Mouse (Mus musculus): ENCODE data around the gene Gm17728.
"Not testable (repeated sequence)": the region's sequence is repeated elsewhere in the genome, so short reads cannot be mapped to it uniquely, and the experiment has no call there.

Gene Gm17728

DNA sequence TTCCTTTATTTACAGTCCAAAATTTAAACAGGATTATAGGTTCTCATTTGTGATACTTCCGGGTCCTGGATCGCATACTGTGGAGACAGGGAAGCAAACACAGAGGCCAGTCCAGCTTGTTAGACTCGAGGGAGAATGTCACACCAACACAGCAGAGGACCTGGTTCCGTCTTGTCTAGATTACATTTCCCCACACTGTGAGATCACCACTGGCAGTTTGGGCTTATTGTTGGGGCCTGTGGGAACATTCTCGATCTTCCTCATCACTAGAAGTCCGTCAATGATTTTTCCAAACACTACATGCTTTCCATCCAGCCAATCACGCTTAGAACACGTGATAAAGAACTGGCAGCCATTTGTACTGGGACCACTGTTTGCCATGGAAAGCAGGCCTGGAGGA is at the start of gene Gm17728:
TSS of gene Gm17728 (plus strand) at position 301 of the 400 bp plus-strand sequence.
- in situ Hi-C loops (cut with MboI) = not testable (repeated sequence)

GRCm38 (mm10) chr17:9397493-9397892 is 24.4 kb upstream of the Gm17728 start:
- in situ Hi-C loops (cut with MboI) = no loop called here

GRCm38 (mm10) chr17:9398551-9398950 is 23.3 kb upstream of the Gm17728 start:
- in situ Hi-C loops (cut with MboI) = no loop called here

DNA sequence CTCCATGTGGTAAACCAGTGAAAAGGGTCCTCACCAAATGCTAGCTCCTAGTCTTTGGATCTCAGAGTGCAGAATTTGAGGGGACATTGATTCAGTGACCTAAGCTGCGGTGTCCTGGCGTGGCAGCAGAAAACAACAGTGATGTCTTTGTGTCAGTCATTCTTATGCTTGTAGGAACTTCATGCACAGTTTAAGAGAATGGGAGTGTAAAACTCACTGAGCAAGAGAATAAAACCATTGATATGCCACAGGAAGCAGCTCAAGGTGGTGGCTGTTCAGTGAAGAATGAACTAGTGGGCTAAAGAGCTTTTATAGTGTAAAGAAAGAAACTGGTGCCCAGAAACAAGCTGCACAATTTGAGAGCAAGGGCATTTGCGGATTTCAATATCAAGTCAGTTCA is 17.9 kb upstream of the Gm17728 start:
- in situ Hi-C loops (cut with MboI) = no loop called here

DNA sequence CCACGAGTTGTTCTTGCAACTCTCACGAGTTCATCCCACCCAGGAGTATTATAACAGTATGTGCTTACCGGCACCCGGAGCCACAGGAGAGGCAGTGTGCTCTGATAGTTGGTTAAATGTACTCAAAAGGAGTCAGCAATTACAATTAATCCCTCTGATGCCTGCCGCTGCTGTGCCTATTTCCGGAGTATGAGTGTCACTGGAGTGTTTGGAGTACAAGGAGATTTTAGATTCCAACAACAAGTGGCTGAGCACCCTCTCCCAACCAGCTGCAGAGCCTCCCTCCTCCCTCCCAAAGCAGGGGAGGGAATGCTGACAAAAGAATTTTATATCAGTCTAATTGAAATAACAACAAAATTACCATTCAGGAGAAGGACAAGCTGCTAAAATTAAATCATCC is 14.2 kb upstream of the Gm17728 start:
- in situ Hi-C loops (cut with MboI) = no loop called here

GRCm38 (mm10) chr17:9419016-9419415 is 2.8 kb upstream of the Gm17728 start:
- in situ Hi-C loops (cut with MboI) = no loop called here

DNA sequence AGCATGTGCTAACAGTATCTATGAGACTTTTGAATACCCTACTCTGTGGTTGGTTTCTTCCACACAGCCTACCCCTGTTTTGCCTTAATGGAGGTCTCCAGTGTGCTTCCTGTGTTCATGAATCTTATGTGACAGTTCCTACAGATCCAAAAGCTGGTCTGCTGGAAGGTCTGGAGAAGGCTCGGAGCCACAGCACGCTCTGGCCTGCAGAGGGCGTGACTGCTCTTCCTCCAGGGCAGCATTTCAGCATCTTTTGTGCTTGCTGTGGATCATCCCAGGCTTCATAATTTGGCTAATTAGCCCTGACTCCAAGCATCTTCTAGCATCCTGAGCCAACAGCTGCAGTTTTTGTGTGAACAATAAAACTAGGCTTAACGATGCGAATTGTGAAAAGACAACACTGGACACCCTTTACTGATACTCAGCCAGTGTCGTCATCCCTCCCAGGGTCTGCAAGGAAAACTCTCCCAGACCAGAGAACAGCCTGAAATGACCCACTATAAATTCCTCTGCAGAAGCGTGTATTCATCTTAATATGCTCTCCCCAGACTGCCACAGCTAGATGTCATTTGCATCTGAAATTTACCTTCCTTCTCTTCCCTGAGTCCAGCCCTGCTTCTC is 6.6 kb downstream of the Gm17728 start:
- in situ Hi-C loops (cut with MboI) = no loop called here

- in situ Hi-C loops (cut with MboI) = no loop called here
These were observed 18.3 kb downstream of the Gm17728 start for GRCm38 (mm10) chr17:9439997-9440655.

DNA sequence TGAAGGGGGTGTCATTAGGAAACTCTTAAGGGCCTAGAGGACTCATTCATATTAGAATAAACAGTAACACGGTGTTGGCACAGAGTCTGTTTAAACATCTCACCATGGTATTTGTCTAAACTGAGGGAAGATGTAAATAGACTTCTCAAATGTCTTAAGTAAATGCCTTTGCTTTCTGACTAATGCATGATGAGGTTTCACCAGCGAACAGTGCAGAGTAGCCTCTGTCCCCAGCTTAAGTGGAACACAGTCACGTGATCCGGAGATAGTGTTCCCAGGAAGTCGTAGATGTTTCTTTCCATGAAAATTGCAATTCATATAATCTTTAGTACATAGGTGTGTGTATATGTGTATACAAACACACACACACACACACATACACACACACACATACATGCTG is 34.5 kb downstream of the Gm17728 start:
- in situ Hi-C loops (cut with MboI) = no loop called here

DNA sequence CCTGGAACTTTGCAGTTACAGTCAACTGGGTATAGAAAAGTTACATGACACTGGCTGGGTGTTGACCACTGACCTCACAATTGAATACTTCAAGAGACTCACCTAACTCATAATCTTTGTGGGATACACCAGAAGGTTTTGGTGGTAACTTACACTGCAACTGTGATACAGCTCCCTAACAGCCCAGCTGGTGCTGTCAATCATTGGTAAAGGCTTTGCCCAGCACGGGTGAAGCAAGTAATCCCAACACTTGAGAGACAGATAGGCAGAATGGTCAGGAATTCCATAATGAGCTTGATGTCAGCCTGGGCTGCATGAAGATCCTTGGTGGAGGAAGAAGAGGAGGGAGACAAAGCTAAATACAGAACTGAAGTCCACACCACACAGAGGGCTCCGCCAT is 39.0 kb downstream of the Gm17728 start:
- in situ Hi-C loops (cut with MboI) = no loop called here

Measured in mature B cell (primary cell).